Mouse (Mus musculus): ENCODE results near the gene Slc6a21.

GRCm38 (mm10) chr7:45325800-45326199 is 48.5 kb downstream of the Slc6a21 start:
- TF ChIP-seq POLR2A (IDR thresholded peaks at IDR 0.05; ENCODE audit: extremely low read depth, insufficient read depth, low read length) = no peak
- no peak for TF ChIP-seq CTCF (IDR thresholded peaks at IDR 0.05; ENCODE audit: extremely low read depth, insufficient read depth, low read length)

Data from cortical plate, adult 2 months (tissue).